ENCODE assay signal across 8 mouse cellular contexts in the genomic region with DNA sequence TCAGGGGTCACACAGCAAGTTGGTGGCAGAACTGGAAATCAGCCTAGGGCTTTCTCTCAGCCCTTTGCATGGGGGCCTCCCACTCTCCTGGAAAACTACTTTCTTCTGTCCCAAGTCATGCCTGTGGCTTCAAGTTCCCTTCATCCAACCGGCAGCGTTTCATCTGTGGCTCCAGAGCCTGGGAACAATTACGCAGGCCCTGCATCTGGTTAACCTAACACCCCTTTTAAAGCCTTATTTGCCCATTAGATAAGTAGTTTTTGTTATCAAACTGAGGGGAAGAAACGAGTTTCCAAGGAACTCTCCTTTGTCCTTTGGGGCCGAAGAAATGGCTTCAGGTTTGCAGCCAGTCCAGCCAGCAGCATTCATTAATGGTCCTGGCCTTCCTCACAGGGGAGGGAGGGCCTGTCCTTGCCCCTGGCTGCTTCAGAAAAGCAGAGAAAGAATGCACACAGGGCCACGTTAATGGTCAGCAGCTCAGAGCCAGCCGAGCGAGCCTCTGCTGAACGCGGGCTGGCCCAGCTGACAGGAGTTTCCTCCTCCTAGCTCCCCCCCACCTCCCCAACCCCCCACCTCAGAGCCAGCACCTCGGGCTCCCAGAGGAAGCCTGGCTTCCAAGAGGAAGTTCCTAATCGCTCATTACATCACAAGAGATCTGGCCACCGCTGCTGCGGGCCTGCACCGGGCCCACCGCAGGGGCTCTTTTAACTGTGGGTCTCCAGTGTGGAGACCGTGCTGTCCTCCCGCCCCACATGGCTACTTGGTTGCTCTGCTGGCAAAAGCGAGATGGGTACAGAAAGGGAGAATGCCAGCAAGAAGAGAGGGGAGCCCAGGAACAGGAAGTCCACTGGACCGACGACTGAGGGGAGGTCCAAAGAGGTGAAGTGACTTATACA.
A peak's percentile ranks its signal among the peaks of the same experiment; 100 is the strongest.
DNase-seq lines count a peak whose midpoint lies in the region; ATAC-seq and TF ChIP-seq lines count a peak whose summit lies in the region.

No protein-coding gene starts in this region.

- H3K4me2 ChIP-seq in forebrain, postnatal 0 days (ENCODE audit: low read depth) = no peak overlapping the region; the same call in 1 of the 2 replicates

- TF ChIP-seq CTCF in forebrain, postnatal 0 days (IDR thresholded peaks at IDR 0.05; ENCODE audit: low read depth) = no peak

- H3K36me3 ChIP-seq in forebrain, postnatal 0 days (ENCODE audit: insufficient read depth) = no peaks in the 10 kb centered on the region
- no peaks in the 10 kb centered on the region for H3K36me3 ChIP-seq in macrophage (ENCODE audit: inconsistent target)

- no peak overlapping the region for H3K4me3 ChIP-seq in forebrain, postnatal 0 days (ENCODE audit: low read depth, low read length)
- H3K4me3 ChIP-seq in macrophage (ENCODE audit: inconsistent target) = no peak overlapping the region

- H3K9me3 ChIP-seq in forebrain, postnatal 0 days (ENCODE audit: low read length) = no peaks in the 10 kb centered on the region

- H3K79me2 ChIP-seq in macrophage (ENCODE audit: inconsistent target) = peaks cover 11% of the 10 kb centered on the region

- H3K27ac ChIP-seq in forebrain, postnatal 0 days (ENCODE audit: low read depth, low read length) = peak overlapping the region; percentile 57
- H3K27ac ChIP-seq in macrophage = 0 out of 2 replicates have a peak overlapping the region, but pooled peaks have one; percentile 7

- peak; percentile 17; the same call in 1 of the 2 replicates for ATAC-seq in forebrain, postnatal 0 days

- H3K4me1 ChIP-seq in forebrain, postnatal 0 days (ENCODE audit: insufficient read depth) = peaks cover 12% of the 10 kb centered on the region; the same call in 1 of the 2 replicates

- H3K27me3 ChIP-seq in forebrain, postnatal 0 days (ENCODE audit: insufficient read depth, low read length) = no peaks in the 10 kb centered on the region

- H3K9ac ChIP-seq in forebrain, postnatal 0 days = no peak overlapping the region

- WGBS in forebrain, postnatal 0 days = 10% methylated on average over 21 of the region's 21 CpGs
- 29% methylated on average over 21 of the region's 21 CpGs for WGBS in macrophage (ENCODE audit: missing documents)

- peak; percentile 60 for DNase-seq in adrenal gland, adult 2 months
- DNase-seq in adrenal gland, adult 18-20 months (ENCODE audit: low spot score in 2 of 2) = no peak
- no peak for DNase-seq in forebrain, postnatal 0 days
- DNase-seq in kidney, adult 8-10 months = peak; percentile 70 to 84
- no peak for DNase-seq in spleen, adult 12 weeks (ENCODE audit: low spot score)
- no peak for DNase-seq in layer of hippocampus, postnatal 25 days (ENCODE audit: extremely low spot score in 1 of 2, low spot score in 1 of 2)
- DNase-seq in thymus, adult 18-20 months = no peak

Comparison
In these comparisons a context has a peak if more than half of its experiments do, and no peak if none do; other contexts are left out.
1. DNase-seq: peak in adrenal gland, adult 2 months (single experiment) and kidney, adult 8-10 months (2 of 2); none in adrenal gland, adult 18-20 months (0 of 2), forebrain, postnatal 0 days (single experiment), spleen, adult 12 weeks (single experiment), layer of hippocampus, postnatal 25 days (0 of 2) and thymus, adult 18-20 months (0 of 2).